Mouse (Mus musculus) liver, adult 2 months (tissue): Measurements from ENCODE around the gene Tmed10. TPM values are rescaled to one million over a fixed set of nuclear protein-coding genes. Genes with fewer than 3 reads are reported as not detected.

Experiments
- DNase-seq: peaks from one replicate; pipeline ENCODE4 v3.0.0-alpha.2; 2011; ENCODE audit warnings: low read depth, low spot score; ENCODE audit errors: extremely low read depth
- H3K27ac ChIP-seq: fragments of 200-500 bp; replicated peaks from 2 replicates; pipeline ENCODE4 v1.5.1; 2012; ENCODE audit warnings: low read depth, mild to moderate bottlenecking, control low read depth, inconsistent platforms, low read length; ENCODE audit not compliant: insufficient read depth
- H3K27me3 ChIP-seq: fragments of 200-500 bp; 2 replicates; pipeline ENCODE4 v1.6.1; 2012; ENCODE audit warnings: mild to moderate bottlenecking, moderate library complexity, low read length, inconsistent platforms; ENCODE audit not compliant: control insufficient read depth, insufficient read depth
- H3K36me3 ChIP-seq: fragments of 200-500 bp; 2 replicates; pipeline ENCODE4 v1.6.1; 2012; ENCODE audit warnings: low read length, inconsistent platforms; ENCODE audit not compliant: control insufficient read depth, insufficient read depth
- H3K4me1 ChIP-seq: fragments of 200-500 bp; 2 replicates; pipeline ENCODE4 v1.6.1; 2011; ENCODE audit warnings: low read length; ENCODE audit not compliant: control insufficient read depth, insufficient read depth
- H3K4me3 ChIP-seq: fragments of 200-500 bp; 2 replicates; pipeline ENCODE4 v1.5.1; 2011; ENCODE audit warnings: low read depth, mild to moderate bottlenecking, control low read depth, low read length, moderate library complexity; ENCODE audit not compliant: insufficient read depth
- H3K79me2 ChIP-seq: fragments of 200-500 bp; 2 replicates; pipeline ENCODE4 v1.6.1; 2012; ENCODE audit warnings: inconsistent platforms, mild to moderate bottlenecking, low read length, moderate library complexity; ENCODE audit not compliant: control insufficient read depth, insufficient read depth
- H3K9ac ChIP-seq: fragments of 200-500 bp; 2 replicates; pipeline ENCODE4 v1.6.1; 2012; ENCODE audit warnings: low read depth, mild to moderate bottlenecking, control low read depth, inconsistent platforms, low read length
- CTCF ChIP-seq: fragments of 200-500 bp; IDR thresholded peaks from 2 replicates; pipeline ENCODE4 v1.5.1; 2011; ENCODE audit warnings: low read depth, low read length, control low read depth
- POLR2A ChIP-seq: fragments of 200-500 bp; IDR thresholded peaks from 2 replicates; pipeline ENCODE4 v1.6.1; 2011; ENCODE audit warnings: low read length, control low read depth; ENCODE audit not compliant: insufficient read depth; ENCODE audit errors: extremely low read depth
- WGBS: fragments of 180-500 bp; shearing (Covaris S2); methylation state at CpG from one replicate; pipeline ENCODE4 v1.1.7; 2018; 5-methylcytosine and 5-hydroxymethylcytosine counted together
- polyA plus RNA-seq: library from polyadenylated mRNA; depleted of rRNA; stranded (reverse); fragments of >200 nt; gene quantifications from 2 replicates; pipeline ENCODE4 v1.2.3, GENCODE M21; 2012
- total RNA-seq: library from RNA; depleted of rRNA; stranded (reverse); fragments of >200 nt; gene quantifications from 2 replicates; pipeline ENCODE4 v1.2.3, GENCODE M21; 2014

Tmed10 gene
- total and polyA plus RNA-seq, 2 experiments: 44.3 to 151 TPM

DNA sequence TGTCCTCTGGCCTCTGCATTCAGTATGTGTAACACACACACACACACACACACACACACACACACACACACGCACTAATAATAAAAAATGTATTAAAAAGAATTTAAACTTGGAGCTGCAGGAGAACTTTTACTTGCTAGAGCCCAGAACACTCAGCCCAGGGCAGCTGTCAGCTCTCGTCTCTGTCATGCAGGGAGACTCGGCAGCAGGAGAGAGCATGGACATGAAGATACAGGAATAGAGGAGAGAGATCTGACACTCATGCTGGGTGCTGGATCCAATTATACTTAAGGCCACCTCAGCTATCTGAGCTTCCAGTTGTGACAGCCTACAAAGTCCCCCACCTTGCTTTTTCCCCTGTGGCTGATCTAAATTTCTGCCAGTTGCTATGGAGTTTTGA lies 41.2 kb upstream of the Tmed10 start:
- 93% methylated on average over 3 of the region's 3 CpGs for WGBS
- Histone ChIP-seq H3K9ac (no peak overlapping the region), H3K4me3 (no peak overlapping the region), H3K79me2 (no peaks in the 10 kb centered on the region), H3K27me3 (no peaks in the 10 kb centered on the region), H3K36me3 (no peaks in the 10 kb centered on the region), H3K4me1 (no peaks in the 10 kb centered on the region), H3K27ac (no peak overlapping the region)
- TF ChIP-seq POLR2A (no peak), CTCF (no peak)
- DNase-seq: no peak

DNA sequence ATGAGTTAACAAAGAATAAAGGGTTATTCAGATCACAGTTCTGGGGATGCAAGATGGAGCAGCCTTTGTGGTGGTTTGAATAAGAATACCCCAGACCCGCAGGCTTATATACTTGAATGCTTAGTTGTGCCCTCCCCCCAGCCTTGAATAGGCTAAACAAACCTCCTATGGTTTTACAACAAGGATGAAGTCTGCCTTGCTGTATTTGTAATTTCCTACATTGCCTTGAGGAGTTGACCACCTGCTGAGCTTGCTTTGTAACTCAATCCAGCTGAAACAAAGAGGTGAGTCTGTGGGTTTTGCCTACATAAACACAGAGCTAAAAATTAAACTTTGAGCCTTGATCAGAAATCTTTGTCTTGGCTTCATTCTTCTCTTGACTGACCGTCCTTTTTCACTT lies 36.5 kb upstream of the Tmed10 start:
- H3K27me3 ChIP-seq: no peaks in the 10 kb centered on the region
- DNase-seq: no peak
- 91% methylated on average over 2 of the region's 2 CpGs for WGBS
- no peak overlapping the region for H3K4me3 ChIP-seq
- no peak overlapping the region for H3K9ac ChIP-seq
- H3K36me3 ChIP-seq: no peaks in the 10 kb centered on the region
- H3K79me2 ChIP-seq: no peaks in the 10 kb centered on the region
- no peak overlapping the region for H3K27ac ChIP-seq
- no peaks in the 10 kb centered on the region for H3K4me1 ChIP-seq
- TF ChIP-seq POLR2A: no peak

DNA sequence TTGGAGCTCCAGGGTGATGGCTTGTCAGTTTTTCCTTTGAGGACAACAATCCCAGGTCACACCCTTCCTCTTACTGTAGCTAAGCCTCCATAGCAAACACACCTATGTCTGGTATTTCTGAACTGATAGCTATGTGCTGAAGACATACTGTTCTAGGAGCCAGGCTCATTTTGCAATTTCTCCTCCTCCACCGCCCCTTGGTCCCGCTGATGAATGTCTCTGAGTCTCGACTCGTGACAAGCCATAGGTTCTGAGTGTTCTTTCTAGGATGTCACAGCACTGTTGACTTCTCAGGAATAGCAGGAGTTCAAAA lies 23.3 kb upstream of the Tmed10 start:
- Histone ChIP-seq H3K27ac (no peak overlapping the region), H3K4me1 (no peaks in the 10 kb centered on the region), H3K27me3 (no peaks in the 10 kb centered on the region), H3K4me3 (no peak overlapping the region), H3K36me3 (no peaks in the 10 kb centered on the region), H3K9ac (no peak overlapping the region), H3K79me2 (no peaks in the 10 kb centered on the region)
- 83% methylated on average over 4 of the region's 4 CpGs for WGBS
- no peak for TF ChIP-seq POLR2A
- no peak for TF ChIP-seq CTCF
- DNase-seq: no peak

DNA sequence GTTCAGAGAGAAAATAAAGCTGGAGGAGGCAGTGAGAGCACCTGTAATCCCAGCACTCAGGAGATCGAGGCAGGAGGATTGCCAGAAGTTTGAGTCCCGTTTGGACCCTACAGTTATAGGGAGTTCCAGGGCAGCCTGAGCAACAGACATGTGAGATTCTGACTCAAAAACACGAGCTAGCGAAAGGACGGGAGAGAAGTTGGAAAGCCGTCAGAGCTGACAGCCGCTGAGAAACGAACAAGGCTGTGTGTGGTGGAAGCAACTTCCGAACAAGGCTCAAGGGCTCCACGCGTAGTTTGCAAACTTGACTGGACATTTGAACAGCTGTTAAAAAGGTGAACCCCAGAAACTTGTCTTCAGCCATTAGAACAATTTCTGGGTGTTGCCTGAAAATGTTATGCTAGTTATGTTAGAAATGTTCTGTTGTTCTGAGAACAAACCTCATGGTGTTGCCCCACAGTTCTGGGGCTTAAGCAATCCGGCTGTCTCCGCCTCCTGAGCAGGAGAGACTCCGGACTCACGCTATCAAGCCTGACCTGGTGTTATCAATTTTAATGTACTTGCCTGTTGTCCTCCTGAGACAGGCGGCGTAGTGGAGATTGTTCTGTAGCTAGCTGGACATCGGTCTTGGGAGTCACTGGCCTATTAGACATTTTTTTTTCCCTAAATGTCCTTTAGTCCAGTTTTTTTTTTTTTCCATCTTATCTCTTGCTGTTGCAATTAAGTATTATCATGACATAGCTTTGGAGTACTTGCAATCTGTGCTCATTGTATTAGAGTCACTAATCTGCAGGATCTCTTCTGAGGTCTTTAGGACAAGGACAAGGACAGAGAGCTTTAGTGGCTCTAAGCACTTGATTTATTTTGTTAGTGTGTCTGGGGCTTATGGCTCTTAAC lies 22.7 kb upstream of the Tmed10 start:
- TF ChIP-seq POLR2A (no peak), CTCF (no peak)
- no peaks in the 10 kb centered on the region for H3K79me2 ChIP-seq
- no peaks in the 10 kb centered on the region for H3K36me3 ChIP-seq
- 33% methylated on average over 18 of the region's 18 CpGs for WGBS
- peak overlapping the region; percentile 5; the same call in 1 of the 2 replicates for H3K9ac ChIP-seq
- no peaks in the 10 kb centered on the region for H3K4me1 ChIP-seq
- H3K4me3 ChIP-seq: no peak overlapping the region
- H3K27me3 ChIP-seq: no peaks in the 10 kb centered on the region
- no peak overlapping the region for H3K27ac ChIP-seq
- DNase-seq: peak; percentile 80

DNA sequence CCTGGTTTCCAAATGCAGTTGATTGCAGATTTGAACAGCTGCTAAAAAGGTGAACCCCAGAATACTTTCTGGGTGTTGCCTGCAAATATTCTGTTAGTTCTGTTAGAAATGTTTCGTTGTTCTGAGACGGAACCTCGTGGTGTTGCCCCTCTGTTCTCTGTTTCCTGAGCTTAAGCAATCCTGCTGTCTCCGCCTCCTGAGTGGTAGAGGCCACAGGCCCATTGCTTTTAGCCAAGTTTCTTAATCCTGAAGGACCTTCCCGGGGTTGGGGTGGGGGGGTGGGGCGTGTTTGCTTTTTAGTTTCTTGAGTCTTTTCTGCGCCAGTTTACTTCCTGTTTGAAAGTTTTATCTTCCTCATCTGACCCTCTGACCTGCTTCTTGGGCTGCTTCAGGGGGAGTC lies 19.3 kb upstream of the Tmed10 start:
- Histone ChIP-seq H3K79me2 (no peaks in the 10 kb centered on the region), H3K9ac (no peak overlapping the region), H3K27ac (0 out of 2 replicates have a peak overlapping the region, but pooled peaks have one; percentile 23), H3K36me3 (no peaks in the 10 kb centered on the region), H3K4me1 (no peaks in the 10 kb centered on the region), H3K4me3 (no peak overlapping the region), H3K27me3 (no peaks in the 10 kb centered on the region)
- 68% methylated on average over 7 of the region's 7 CpGs for WGBS
- no peak for DNase-seq
- TF ChIP-seq POLR2A: no peak
- TF ChIP-seq CTCF: no peak

DNA sequence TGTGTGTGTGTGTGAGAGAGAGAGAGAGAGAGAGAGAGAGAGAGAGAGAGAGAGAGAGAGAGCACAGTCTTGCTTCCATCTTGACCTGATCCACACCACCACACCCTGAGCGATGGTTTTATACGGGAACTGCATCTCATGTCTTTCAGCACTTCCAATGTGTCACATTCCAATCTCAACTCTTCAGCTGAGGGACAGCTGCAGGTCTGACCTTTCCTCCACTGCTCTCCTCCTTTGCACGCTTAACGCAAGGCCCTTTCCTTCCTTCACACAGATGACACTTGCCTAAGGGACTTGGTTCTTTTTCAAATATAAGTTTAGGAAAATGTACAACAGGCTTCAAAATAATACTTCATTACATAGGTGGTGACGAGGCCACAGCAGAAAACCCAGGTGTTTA lies 18.9 kb upstream of the Tmed10 start:
- H3K27me3 ChIP-seq: no peaks in the 10 kb centered on the region
- no peak overlapping the region for H3K27ac ChIP-seq
- H3K4me3 ChIP-seq: no peak overlapping the region
- 83% methylated on average over 5 of the region's 5 CpGs for WGBS
- H3K79me2 ChIP-seq: no peaks in the 10 kb centered on the region
- no peak for DNase-seq
- no peaks in the 10 kb centered on the region for H3K36me3 ChIP-seq
- TF ChIP-seq CTCF (no peak), POLR2A (no peak)
- no peaks in the 10 kb centered on the region for H3K4me1 ChIP-seq
- H3K9ac ChIP-seq: no peak overlapping the region
